Mouse (Mus musculus): ENCODE measurements around the gene Thy1.

Gene Thy1

GRCm38 (mm10) chr9:44067241-44067959 lies 24.2 kb downstream of the Thy1 start:
- no peak for DNase-seq (ENCODE audit: low spot score in 2 of 2)

- no peak for DNase-seq (ENCODE audit: low spot score in 2 of 2)
These were observed 24.8 kb downstream of the Thy1 start for GRCm38 (mm10) chr9:44067960-44068330.

GRCm38 (mm10) chr9:44069252-44069651 lies 26.1 kb downstream of the Thy1 start:
- no peak for DNase-seq (ENCODE audit: low spot score in 2 of 2)

GRCm38 (mm10) chr9:44070113-44070843 lies 27.1 kb downstream of the Thy1 start:
- no peak for DNase-seq (ENCODE audit: low spot score in 2 of 2)

GRCm38 (mm10) chr9:44070844-44071231 lies 27.7 kb downstream of the Thy1 start:
- DNase-seq (ENCODE audit: low spot score in 2 of 2): no peak

- no peak for DNase-seq (ENCODE audit: low spot score in 2 of 2)
These were observed 28.9 kb downstream of the Thy1 start for GRCm38 (mm10) chr9:44071914-44072598.

- no peak for DNase-seq (ENCODE audit: low spot score in 2 of 2)
These were observed 29.4 kb downstream of the Thy1 start for GRCm38 (mm10) chr9:44072599-44072915.

- DNase-seq (ENCODE audit: low spot score in 2 of 2): no peak
These were observed 29.9 kb downstream of the Thy1 start for GRCm38 (mm10) chr9:44073115-44073514.

GRCm38 (mm10) chr9:44074395-44075275 lies 31.5 kb downstream of the Thy1 start:
- no peak for DNase-seq (ENCODE audit: low spot score in 2 of 2)

- DNase-seq (ENCODE audit: low spot score in 2 of 2): no peak
These were observed 32.3 kb downstream of the Thy1 start for GRCm38 (mm10) chr9:44075276-44075995.

- DNase-seq (ENCODE audit: low spot score in 2 of 2): no peak
These were observed 33.0 kb downstream of the Thy1 start for GRCm38 (mm10) chr9:44075996-44076763.

- no peak for DNase-seq (ENCODE audit: low spot score in 2 of 2)
These were observed 33.6 kb downstream of the Thy1 start for GRCm38 (mm10) chr9:44076764-44077120.

- no peak for DNase-seq (ENCODE audit: low spot score in 2 of 2)
These were observed 34.2 kb downstream of the Thy1 start for GRCm38 (mm10) chr9:44077266-44077910.

GRCm38 (mm10) chr9:44078136-44078797 lies 35.1 kb downstream of the Thy1 start:
- no peak for DNase-seq (ENCODE audit: low spot score in 2 of 2)

GRCm38 (mm10) chr9:44078955-44079756 lies 36.0 kb downstream of the Thy1 start:
- DNase-seq (ENCODE audit: low spot score in 2 of 2): no peak

GRCm38 (mm10) chr9:44079997-44080780 lies 37.0 kb downstream of the Thy1 start:
- no peak for DNase-seq (ENCODE audit: low spot score in 2 of 2)

GRCm38 (mm10) chr9:44080953-44081352 lies 37.8 kb downstream of the Thy1 start:
- DNase-seq (ENCODE audit: low spot score in 2 of 2): no peak

- DNase-seq (ENCODE audit: low spot score in 2 of 2): no peak
These were observed 38.4 kb downstream of the Thy1 start for GRCm38 (mm10) chr9:44081581-44081980.
